Mouse (Mus musculus) ES-Bruce4 (cell line): ENCODE results near the gene Tmppe.

ENCODE experiments used
- CTCF ChIP-seq: IDR thresholded peaks from one replicate; pipeline ENCODE4 v1.8.1; 2011; ENCODE audit warnings: low read depth, low read length
- EP300 ChIP-seq: IDR thresholded peaks from 2 replicates; pipeline ENCODE4 v1.6.1; 2011; ENCODE audit warnings: low read depth, low read length; ENCODE audit not compliant: insufficient read depth
- POLR2A ChIP-seq: IDR thresholded peaks from one replicate; pipeline ENCODE4 v1.8.1; 2011; ENCODE audit warnings: low read length; ENCODE audit not compliant: insufficient read depth

DNA sequence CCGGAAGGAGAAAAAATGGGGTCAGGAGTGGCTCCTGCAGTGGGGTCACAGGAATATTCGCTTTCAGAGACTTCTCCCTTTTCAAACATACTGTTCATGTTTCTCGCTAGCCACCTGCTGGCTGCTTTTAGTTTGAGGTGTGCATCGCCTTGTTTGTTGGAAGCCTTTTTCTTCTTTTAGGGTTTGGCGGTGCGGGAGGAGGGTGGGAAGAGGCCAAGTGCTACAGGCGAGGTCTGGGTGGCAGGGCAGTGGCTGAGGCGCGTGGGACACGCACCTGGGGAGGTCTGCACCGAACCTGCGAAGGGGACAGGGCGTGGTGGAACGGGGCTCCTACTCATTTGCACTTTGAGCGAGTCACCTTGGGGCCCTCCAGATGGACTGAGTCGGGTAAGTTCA, 778 bp downstream of the Tmppe start:
- TF ChIP-seq CTCF (no peak), EP300 (no peak), POLR2A (no peak)
